ENCODE assay signal across 1 mouse cellular context in the genomic region with DNA sequence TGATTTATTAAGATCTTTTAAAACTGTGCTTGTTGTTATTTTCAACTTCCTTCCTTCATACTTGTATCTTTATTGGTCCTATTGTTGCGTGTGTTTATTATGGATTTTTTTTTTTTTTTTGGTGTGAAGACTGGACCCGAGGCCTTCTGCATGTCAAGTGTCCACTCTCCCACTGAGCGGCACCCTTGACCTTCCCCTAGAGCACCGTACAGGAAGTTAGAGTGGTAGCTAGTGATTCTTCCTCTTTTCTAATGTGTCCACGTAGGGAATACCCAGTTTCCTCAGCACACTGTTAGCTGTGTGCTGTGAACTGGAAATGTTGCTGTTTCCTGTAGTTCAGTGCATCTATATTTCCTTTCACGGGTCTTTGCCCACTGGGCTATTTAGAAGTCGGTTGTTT.
TF ChIP-seq lines count a peak whose summit lies in the region.

No protein-coding gene starts in this region.

TF ChIP-seq in CH12.LX, 34 proteins besides CTCF, POLR2A, EP300 and RAD21 (continued from another document):
- TF ChIP-seq ETS1 (conservative IDR thresholded peaks at IDR 0.05; ENCODE audit: low read depth, low read length) (peak; percentile 37; the same call in 1 of the 2 replicates), RCOR1 (conservative IDR thresholded peaks at IDR 0.05; ENCODE audit: low read depth, low read length) (peak; percentile 54; the same call in 1 of the 2 replicates)
